Mouse (Mus musculus): ENCODE data around the gene Gm16181. TPM values are rescaled to one million over a fixed set of nuclear protein-coding genes. Genes with fewer than 3 reads are reported as not detected.
"Not testable (repeated sequence)": the region's sequence is repeated elsewhere in the genome, so short reads cannot be mapped to it uniquely, and the experiment has no call there.

Gene Gm16181
- polyA plus RNA-seq, 1 experiment from 2014 or later, result 0.62 TPM

GRCm38 (mm10) chr17:35222299-35222698 is 1.7 kb downstream of the Gm16181 start:
- no peak overlapping the region for H3K4me3 ChIP-seq (replicated peaks; ENCODE audit: low read length)
- no peak for ATAC-seq
- no peaks in the 10 kb centered on the region for H3K9me3 ChIP-seq (ENCODE audit: control insufficient read depth, low read length)
- H3K4me2 ChIP-seq (ENCODE audit: low read length), result no peak overlapping the region
- no peaks in the 10 kb centered on the region for H3K4me1 ChIP-seq (replicated peaks; ENCODE audit: control insufficient read depth, insufficient read depth, low read length)
- H3K27ac ChIP-seq (ENCODE audit: low read length), result no peak overlapping the region
- WGBS, result 85% methylated on average over 6 of the region's 6 CpGs
- peaks cover 7% of the 10 kb centered on the region; the same call in 1 of the 2 replicates for H3K36me3 ChIP-seq (ENCODE audit: control insufficient read depth, insufficient read depth)
- no peaks in the 10 kb centered on the region for H3K27me3 ChIP-seq (replicated peaks; ENCODE audit: control insufficient read depth, insufficient read depth, low read length)
- H3K9ac ChIP-seq (replicated peaks; ENCODE audit: low read depth, low read length), result no peak overlapping the region

GRCm38 (mm10) chr17:35224641-35225040 is 4.0 kb downstream of the Gm16181 start:
- Histone ChIP-seq H3K27me3 (replicated peaks; ENCODE audit: control insufficient read depth, insufficient read depth, low read length) (no peaks in the 10 kb centered on the region), H3K9ac (replicated peaks; ENCODE audit: low read depth, low read length) (no peak overlapping the region), H3K9me3 (ENCODE audit: control insufficient read depth, low read length) (no peaks in the 10 kb centered on the region), H3K4me2 (ENCODE audit: low read length) (no peak overlapping the region), H3K4me3 (replicated peaks; ENCODE audit: low read length) (no peak overlapping the region), H3K4me1 (replicated peaks; ENCODE audit: control insufficient read depth, insufficient read depth, low read length) (no peaks in the 10 kb centered on the region), H3K27ac (ENCODE audit: low read length) (no peak overlapping the region), H3K36me3 (ENCODE audit: control insufficient read depth, insufficient read depth) (peaks cover 11% of the 10 kb centered on the region; the same call in 1 of the 2 replicates)
- no peak for ATAC-seq
- 97% methylated on average over 4 of the region's 4 CpGs for WGBS

- H3K4me3 ChIP-seq (replicated peaks; ENCODE audit: low read length), result no peak overlapping the region
- no peaks in the 10 kb centered on the region for H3K27me3 ChIP-seq (replicated peaks; ENCODE audit: control insufficient read depth, insufficient read depth, low read length)
- WGBS, result 96% methylated on average over 5 of the region's 5 CpGs
- no peak overlapping the region for H3K9ac ChIP-seq (replicated peaks; ENCODE audit: low read depth, low read length)
- no peak overlapping the region for H3K4me2 ChIP-seq (ENCODE audit: low read length)
- H3K4me1 ChIP-seq (replicated peaks; ENCODE audit: control insufficient read depth, insufficient read depth, low read length), result no peaks in the 10 kb centered on the region
- H3K9me3 ChIP-seq (ENCODE audit: control insufficient read depth, low read length), result no peaks in the 10 kb centered on the region
- ATAC-seq, result no peak
- no peak overlapping the region for H3K27ac ChIP-seq (ENCODE audit: low read length)
- 0 out of 2 replicates have a peak, but pooled peaks cover 7% of the 10 kb centered on the region for H3K36me3 ChIP-seq (ENCODE audit: control insufficient read depth, insufficient read depth)
Observed at GRCm38 (mm10) chr17:35225456-35225855, 4.8 kb downstream of the Gm16181 start.

GRCm38 (mm10) chr17:35226561-35227046 is 6.0 kb downstream of the Gm16181 start:
- no peak for ATAC-seq
- Histone ChIP-seq H3K4me1 (replicated peaks; ENCODE audit: control insufficient read depth, insufficient read depth, low read length) (no peaks in the 10 kb centered on the region; the same call in 1 of the 2 replicates), H3K4me3 (replicated peaks; ENCODE audit: low read length) (no peak overlapping the region), H3K27me3 (replicated peaks; ENCODE audit: control insufficient read depth, insufficient read depth, low read length) (no peaks in the 10 kb centered on the region), H3K9ac (replicated peaks; ENCODE audit: low read depth, low read length) (no peak overlapping the region), H3K4me2 (ENCODE audit: low read length) (no peak overlapping the region), H3K27ac (ENCODE audit: low read length) (no peak overlapping the region), H3K9me3 (ENCODE audit: control insufficient read depth, low read length) (no peaks in the 10 kb centered on the region), H3K36me3 (ENCODE audit: control insufficient read depth, insufficient read depth) (0 out of 2 replicates have a peak, but pooled peaks cover 6% of the 10 kb centered on the region)
- 86% methylated on average over 14 of the region's 14 CpGs for WGBS

- Histone ChIP-seq H3K9me3 (ENCODE audit: control insufficient read depth, low read length) (no peaks in the 10 kb centered on the region), H3K4me3 (replicated peaks; ENCODE audit: low read length) (no peak overlapping the region), H3K27ac (ENCODE audit: low read length) (no peak overlapping the region), H3K4me1 (replicated peaks; ENCODE audit: control insufficient read depth, insufficient read depth, low read length) (peaks cover 21% of the 10 kb centered on the region), H3K36me3 (ENCODE audit: control insufficient read depth, insufficient read depth) (0 out of 2 replicates have a peak, but pooled peaks cover 4% of the 10 kb centered on the region), H3K27me3 (replicated peaks; ENCODE audit: control insufficient read depth, insufficient read depth, low read length) (no peaks in the 10 kb centered on the region), H3K9ac (replicated peaks; ENCODE audit: low read depth, low read length) (no peak overlapping the region), H3K4me2 (ENCODE audit: low read length) (no peak overlapping the region)
- ATAC-seq, result no peak
- WGBS, result 94% methylated on average over 10 of the region's 10 CpGs
Observed at GRCm38 (mm10) chr17:35231022-35231421, 10.4 kb downstream of the Gm16181 start.

GRCm38 (mm10) chr17:35232043-35232442 is 11.4 kb downstream of the Gm16181 start:
- Histone ChIP-seq H3K4me1 (replicated peaks; ENCODE audit: control insufficient read depth, insufficient read depth, low read length) (peaks cover 27% of the 10 kb centered on the region), H3K4me3 (replicated peaks; ENCODE audit: low read length) (no peak overlapping the region), H3K9me3 (ENCODE audit: control insufficient read depth, low read length) (no peaks in the 10 kb centered on the region), H3K27ac (ENCODE audit: low read length) (no peak overlapping the region), H3K4me2 (ENCODE audit: low read length) (no peak overlapping the region), H3K36me3 (ENCODE audit: control insufficient read depth, insufficient read depth) (0 out of 2 replicates have a peak, but pooled peaks cover 4% of the 10 kb centered on the region), H3K27me3 (replicated peaks; ENCODE audit: control insufficient read depth, insufficient read depth, low read length) (no peaks in the 10 kb centered on the region), H3K9ac (replicated peaks; ENCODE audit: low read depth, low read length) (no peak overlapping the region)
- ATAC-seq, result no peak
- 14% methylated on average over 12 of the region's 12 CpGs for WGBS

GRCm38 (mm10) chr17:35232659-35233058 is 12.0 kb downstream of the Gm16181 start:
- peaks cover 33% of the 10 kb centered on the region for H3K4me1 ChIP-seq (replicated peaks; ENCODE audit: control insufficient read depth, insufficient read depth, low read length)
- no peak overlapping the region for H3K27ac ChIP-seq (ENCODE audit: low read length)
- H3K27me3 ChIP-seq (replicated peaks; ENCODE audit: control insufficient read depth, insufficient read depth, low read length), result no peaks in the 10 kb centered on the region
- H3K9ac ChIP-seq (replicated peaks; ENCODE audit: low read depth, low read length), result no peak overlapping the region
- H3K9me3 ChIP-seq (ENCODE audit: control insufficient read depth, low read length), result no peaks in the 10 kb centered on the region
- ATAC-seq, result no peak
- 0 out of 2 replicates have a peak, but pooled peaks cover 4% of the 10 kb centered on the region for H3K36me3 ChIP-seq (ENCODE audit: control insufficient read depth, insufficient read depth)
- no peak overlapping the region for H3K4me2 ChIP-seq (ENCODE audit: low read length)
- WGBS, result 89% methylated on average over 5 of the region's 5 CpGs
- no peak overlapping the region for H3K4me3 ChIP-seq (replicated peaks; ENCODE audit: low read length)

- H3K4me2 ChIP-seq (ENCODE audit: low read length), result peak within 1 kb of the TSS; percentile 94
- WGBS, result 68% methylated on average over 18 of the region's 18 CpGs
- no peaks in the 10 kb centered on the region for H3K27me3 ChIP-seq (replicated peaks; ENCODE audit: control insufficient read depth, insufficient read depth, low read length)
- no peak for ATAC-seq
- H3K36me3 ChIP-seq (ENCODE audit: control insufficient read depth, insufficient read depth), result 0 out of 2 replicates have a peak, but pooled peaks cover 4% of the 10 kb centered on the region
- H3K9me3 ChIP-seq (ENCODE audit: control insufficient read depth, low read length), result no peaks in the 10 kb centered on the region
- peak within 1 kb of the TSS; percentile 65 for H3K4me3 ChIP-seq (replicated peaks; ENCODE audit: low read length)
- H3K4me1 ChIP-seq (replicated peaks; ENCODE audit: control insufficient read depth, insufficient read depth, low read length), result peaks cover 33% of the 10 kb centered on the region
- H3K9ac ChIP-seq (replicated peaks; ENCODE audit: low read depth, low read length), result no peak within 1 kb of the TSS; the same call in 1 of the 2 replicates
- H3K27ac ChIP-seq (ENCODE audit: low read length), result peak within 1 kb of the TSS; percentile 97
Observed at GRCm38 (mm10) chr17:35233114-35233980, 12.7 kb downstream of the Gm16181 start, which contains the start of gene Atp6v1g2. Atp6v1g2 (plus strand) TSS chr17:35233660.

- H3K9ac ChIP-seq (replicated peaks; ENCODE audit: low read depth, low read length); H3K27me3 ChIP-seq (replicated peaks; ENCODE audit: control insufficient read depth, insufficient read depth, low read length); ATAC-seq; H3K27ac ChIP-seq (ENCODE audit: low read length); H3K9me3 ChIP-seq (ENCODE audit: control insufficient read depth, low read length); H3K4me2 ChIP-seq (ENCODE audit: low read length); H3K36me3 ChIP-seq (ENCODE audit: control insufficient read depth, insufficient read depth): not testable (repeated sequence)
- H3K4me1 ChIP-seq (replicated peaks; ENCODE audit: control insufficient read depth, insufficient read depth, low read length), result peaks cover 33% of the 10 kb centered on the region
- peak overlapping the region; percentile 65; the same call in 1 of the 2 replicates for H3K4me3 ChIP-seq (replicated peaks; ENCODE audit: low read length)
- 90% methylated on average over 7 of the region's 7 CpGs for WGBS
Observed at GRCm38 (mm10) chr17:35234090-35234489, 13.5 kb downstream of the Gm16181 start.

All from forebrain, embryonic 16.5 days (tissue).